Mouse (Mus musculus): ENCODE results near the gene Ubr7. TPM values are rescaled to one million over a fixed set of nuclear protein-coding genes. Genes with fewer than 3 reads are reported as not detected.
A peak's percentile ranks its signal among the peaks of the same experiment; 100 is the strongest.

Ubr7 gene
- polyA plus RNA-seq (2015; fragmentation: Nextera tagmentation; extraction: Ambion mirVana): 34.2 and 37.2 TPM in 2 replicates

GRCm38 (mm10) chr12:102757689-102758402 lies at the start of gene Ubr7, which contains the start of the genes Gm28051 and Gon7:
TSS of gene Ubr7 (plus strand) at chr12:102757967.
TSS of gene Gm28051 (minus strand) at chr12:102757765.
TSS of gene Gon7 (minus strand) at chr12:102757803.
- peak; percentile 95 for ATAC-seq (ENCODE audit: insufficient read depth, low FRiP score, low read depth)
- Histone ChIP-seq H3K4me3 (replicated peaks) (peak within 1 kb of the TSS; percentile 66), H3K36me3 (no peaks in the 10 kb centered on the region), H3K4me2 (peak within 1 kb of the TSS; percentile 68), H3K4me1 (peaks cover 18% of the 10 kb centered on the region; the same call in 1 of the 2 replicates), H3K9ac (peak within 1 kb of the TSS; percentile 68), H3K27me3 (replicated peaks) (no peaks in the 10 kb centered on the region), H3K27ac (peak within 1 kb of the TSS; percentile 93), H3K9me3 (no peaks in the 10 kb centered on the region)
- WGBS: under 1% methylated on average over 73 of the region's 73 CpGs

GRCm38 (mm10) chr12:102708220-102708619 lies 49.5 kb upstream of the Ubr7 start:
- no peak overlapping the region for H3K4me2 ChIP-seq
- 75% methylated on average over 11 of the region's 11 CpGs for WGBS
- no peak overlapping the region for H3K9ac ChIP-seq

GRCm38 (mm10) chr12:102709896-102710295 lies 47.9 kb upstream of the Ubr7 start:
- H3K27me3 ChIP-seq (replicated peaks): no peaks in the 10 kb centered on the region
- peaks cover 7% of the 10 kb centered on the region; the same call in 1 of the 2 replicates for H3K4me1 ChIP-seq
- no peak for ATAC-seq (ENCODE audit: insufficient read depth, low FRiP score, low read depth)
- H3K36me3 ChIP-seq: no peaks in the 10 kb centered on the region
- H3K4me2 ChIP-seq: no peak overlapping the region
- no peak overlapping the region for H3K27ac ChIP-seq
- WGBS: 79% methylated on average over 5 of the region's 5 CpGs
- no peaks in the 10 kb centered on the region for H3K9me3 ChIP-seq
- no peak overlapping the region for H3K9ac ChIP-seq
- H3K4me3 ChIP-seq (replicated peaks): no peak overlapping the region

More at GRCm38 (mm10) chr12:102708220-102708619, 49.5 kb upstream of the Ubr7 start:
- Histone ChIP-seq H3K4me3 (replicated peaks) (no peak overlapping the region), H3K27ac (no peak overlapping the region), H3K27me3 (replicated peaks) (no peaks in the 10 kb centered on the region), H3K9me3 (no peaks in the 10 kb centered on the region), H3K36me3 (no peaks in the 10 kb centered on the region), H3K4me1 (peaks cover 14% of the 10 kb centered on the region)
- ATAC-seq (ENCODE audit: insufficient read depth, low FRiP score, low read depth): no peak

GRCm38 (mm10) chr12:102710851-102711375 lies 46.9 kb upstream of the Ubr7 start:
- 68% methylated on average over 4 of the region's 4 CpGs for WGBS

GRCm38 (mm10) chr12:102713153-102713865 lies 44.5 kb upstream of the Ubr7 start:
- Histone ChIP-seq H3K36me3 (no peaks in the 10 kb centered on the region), H3K27ac (no peak overlapping the region), H3K4me1 (no peaks in the 10 kb centered on the region), H3K27me3 (replicated peaks) (no peaks in the 10 kb centered on the region), H3K4me2 (no peak overlapping the region), H3K9ac (no peak overlapping the region), H3K9me3 (no peaks in the 10 kb centered on the region), H3K4me3 (replicated peaks) (no peak overlapping the region)
- 65% methylated on average over 20 of the region's 20 CpGs for WGBS
- ATAC-seq (ENCODE audit: insufficient read depth, low FRiP score, low read depth): no peak

More at GRCm38 (mm10) chr12:102710851-102711375, 46.9 kb upstream of the Ubr7 start:
- ATAC-seq (ENCODE audit: insufficient read depth, low FRiP score, low read depth): no peak
- Histone ChIP-seq H3K4me2 (no peak overlapping the region), H3K36me3 (no peaks in the 10 kb centered on the region), H3K27me3 (replicated peaks) (no peaks in the 10 kb centered on the region), H3K4me3 (replicated peaks) (no peak overlapping the region), H3K9me3 (no peaks in the 10 kb centered on the region), H3K4me1 (0 out of 2 replicates have a peak, but pooled peaks cover 3% of the 10 kb centered on the region), H3K9ac (no peak overlapping the region), H3K27ac (no peak overlapping the region)

- H3K4me1 ChIP-seq: no peaks in the 10 kb centered on the region
- no peak overlapping the region for H3K27ac ChIP-seq
- 76% methylated on average over 2 of the region's 2 CpGs for WGBS
- no peaks in the 10 kb centered on the region for H3K9me3 ChIP-seq
- H3K27me3 ChIP-seq (replicated peaks): no peaks in the 10 kb centered on the region
- no peak overlapping the region for H3K9ac ChIP-seq
- H3K4me2 ChIP-seq: no peak overlapping the region
- H3K4me3 ChIP-seq (replicated peaks): no peak overlapping the region
- no peaks in the 10 kb centered on the region for H3K36me3 ChIP-seq
- ATAC-seq (ENCODE audit: insufficient read depth, low FRiP score, low read depth): no peak
Measured at GRCm38 (mm10) chr12:102714116-102714515, 43.7 kb upstream of the Ubr7 start.

- Histone ChIP-seq H3K27ac (no peak overlapping the region), H3K4me3 (replicated peaks) (no peak overlapping the region), H3K9ac (no peak overlapping the region), H3K36me3 (no peaks in the 10 kb centered on the region), H3K9me3 (no peaks in the 10 kb centered on the region), H3K4me2 (no peak overlapping the region), H3K27me3 (replicated peaks) (no peaks in the 10 kb centered on the region), H3K4me1 (no peaks in the 10 kb centered on the region)
- no peak for ATAC-seq (ENCODE audit: insufficient read depth, low FRiP score, low read depth)
- WGBS: 77% methylated on average over 10 of the region's 10 CpGs
Measured at GRCm38 (mm10) chr12:102714654-102715395, 42.9 kb upstream of the Ubr7 start.

GRCm38 (mm10) chr12:102719552-102720315 lies 38.0 kb upstream of the Ubr7 start:
- no peak; the same call in 1 of the 2 replicates for ATAC-seq (ENCODE audit: insufficient read depth, low FRiP score, low read depth)
- WGBS: 28% methylated on average over 13 of the region's 13 CpGs
- Histone ChIP-seq H3K9ac (no peak overlapping the region), H3K4me2 (peak overlapping the region; percentile 17; the same call in 1 of the 2 replicates), H3K4me1 (no peaks in the 10 kb centered on the region), H3K4me3 (replicated peaks) (no peak overlapping the region), H3K27me3 (replicated peaks) (no peaks in the 10 kb centered on the region), H3K27ac (no peak overlapping the region), H3K36me3 (no peaks in the 10 kb centered on the region), H3K9me3 (no peaks in the 10 kb centered on the region)

- no peak overlapping the region for H3K4me3 ChIP-seq (replicated peaks)
- H3K9me3 ChIP-seq: no peaks in the 10 kb centered on the region
- WGBS: 56% methylated on average over 11 of the region's 11 CpGs
- no peaks in the 10 kb centered on the region for H3K36me3 ChIP-seq
- peak; percentile 50; the same call in 1 of the 2 replicates for ATAC-seq (ENCODE audit: insufficient read depth, low FRiP score, low read depth)
- H3K4me1 ChIP-seq: no peaks in the 10 kb centered on the region; the same call in 1 of the 2 replicates
- no peak overlapping the region for H3K27ac ChIP-seq
- H3K4me2 ChIP-seq: no peak overlapping the region
- no peaks in the 10 kb centered on the region for H3K27me3 ChIP-seq (replicated peaks)
- H3K9ac ChIP-seq: no peak overlapping the region
Measured at GRCm38 (mm10) chr12:102722451-102722850, 35.3 kb upstream of the Ubr7 start.

GRCm38 (mm10) chr12:102722966-102723365 lies 34.8 kb upstream of the Ubr7 start:
- Histone ChIP-seq H3K9me3 (no peaks in the 10 kb centered on the region), H3K4me1 (no peaks in the 10 kb centered on the region; the same call in 1 of the 2 replicates), H3K4me2 (no peak overlapping the region), H3K27ac (no peak overlapping the region), H3K36me3 (no peaks in the 10 kb centered on the region), H3K27me3 (replicated peaks) (no peaks in the 10 kb centered on the region), H3K4me3 (replicated peaks) (no peak overlapping the region), H3K9ac (no peak overlapping the region)
- WGBS: 61% methylated on average over 8 of the region's 8 CpGs
- ATAC-seq (ENCODE audit: insufficient read depth, low FRiP score, low read depth): no peak

- Histone ChIP-seq H3K9ac (no peak overlapping the region), H3K4me3 (replicated peaks) (no peak overlapping the region), H3K4me2 (no peak overlapping the region), H3K27me3 (replicated peaks) (no peaks in the 10 kb centered on the region), H3K27ac (no peak overlapping the region), H3K4me1 (no peaks in the 10 kb centered on the region; the same call in 1 of the 2 replicates), H3K9me3 (no peaks in the 10 kb centered on the region), H3K36me3 (no peaks in the 10 kb centered on the region)
- no peak for ATAC-seq (ENCODE audit: insufficient read depth, low FRiP score, low read depth)
- 64% methylated on average over 6 of the region's 6 CpGs for WGBS
Measured at GRCm38 (mm10) chr12:102723861-102724260, 33.9 kb upstream of the Ubr7 start.
